Mouse (Mus musculus): ENCODE results near the gene Abcc9. TPM values are rescaled to one million over a fixed set of nuclear protein-coding genes. Genes with fewer than 3 reads are reported as not detected.
A peak's percentile ranks its signal among the peaks of the same experiment; 100 is the strongest.

Abcc9 gene
- polyA plus RNA-seq (2016; fragmentation: Nextera tagmentation; extraction: Ambion mirVana), result 1.9 and 2.1 TPM in 2 replicates

- 7% methylated on average over 36 of the region's 36 CpGs for WGBS
- Histone ChIP-seq H3K27me3 (peaks cover 18% of the 10 kb centered on the region; the same call in 1 of the 2 replicates), H3K4me2 (peak within 1 kb of the TSS; percentile 73), H3K9me3 (no peaks in the 10 kb centered on the region), H3K4me1 (peaks cover 10% of the 10 kb centered on the region), H3K9ac (peak within 1 kb of the TSS; percentile 38; the same call in 1 of the 2 replicates), H3K27ac (no peak within 1 kb of the TSS), H3K4me3 (replicated peaks) (peak within 1 kb of the TSS; percentile 38), H3K36me3 (replicated peaks) (no peaks in the 10 kb centered on the region)
- ATAC-seq (ENCODE audit: low FRiP score), result peak; percentile 57; the same call in 1 of the 2 replicates
These were observed at the start of gene Abcc9 for GRCm38 (mm10) chr6:142701652-142702637. Gene Abcc9 (minus strand): TSS chr6:142702315.

GRCm38 (mm10) chr6:142751365-142751764 lies 49.2 kb upstream of the Abcc9 start:
- H3K36me3 ChIP-seq (replicated peaks), result no peaks in the 10 kb centered on the region
- WGBS, result 57% methylated on average over 9 of the region's 9 CpGs
- H3K4me1 ChIP-seq, result peaks cover 3% of the 10 kb centered on the region; the same call in 1 of the 2 replicates
- no peak overlapping the region for H3K4me2 ChIP-seq
- H3K9me3 ChIP-seq, result no peaks in the 10 kb centered on the region
- no peak overlapping the region for H3K9ac ChIP-seq
- no peak for ATAC-seq (ENCODE audit: low FRiP score)
- no peak overlapping the region for H3K27ac ChIP-seq
- H3K27me3 ChIP-seq, result peaks cover 27% of the 10 kb centered on the region
- no peak overlapping the region for H3K4me3 ChIP-seq (replicated peaks)

- H3K4me2 ChIP-seq, result no peak overlapping the region
- no peaks in the 10 kb centered on the region for H3K4me1 ChIP-seq
- peaks cover 4% of the 10 kb centered on the region; the same call in 1 of the 2 replicates for H3K27me3 ChIP-seq
- 86% methylated on average over 8 of the region's 8 CpGs for WGBS
- no peak overlapping the region for H3K4me3 ChIP-seq (replicated peaks)
- H3K27ac ChIP-seq, result no peak overlapping the region
- no peak overlapping the region for H3K9ac ChIP-seq
- no peak for ATAC-seq (ENCODE audit: low FRiP score)
- H3K9me3 ChIP-seq, result no peaks in the 10 kb centered on the region
- H3K36me3 ChIP-seq (replicated peaks), result no peaks in the 10 kb centered on the region
These were observed 46.1 kb upstream of the Abcc9 start for GRCm38 (mm10) chr6:142748057-142748708.

- Histone ChIP-seq H3K36me3 (replicated peaks) (no peaks in the 10 kb centered on the region), H3K4me2 (no peak overlapping the region), H3K4me3 (replicated peaks) (no peak overlapping the region), H3K9ac (no peak overlapping the region), H3K4me1 (no peaks in the 10 kb centered on the region), H3K27me3 (no peaks in the 10 kb centered on the region), H3K9me3 (no peaks in the 10 kb centered on the region), H3K27ac (no peak overlapping the region)
- 80% methylated on average over 2 of the region's 2 CpGs for WGBS
- no peak for ATAC-seq (ENCODE audit: low FRiP score)
These were observed 45.0 kb upstream of the Abcc9 start for GRCm38 (mm10) chr6:142747165-142747564.

GRCm38 (mm10) chr6:142746765-142747164 lies 44.6 kb upstream of the Abcc9 start:
- no peak overlapping the region for H3K27ac ChIP-seq
- H3K9me3 ChIP-seq, result no peaks in the 10 kb centered on the region
- WGBS, result 90% methylated on average over 7 of the region's 7 CpGs
- no peaks in the 10 kb centered on the region for H3K4me1 ChIP-seq
- no peaks in the 10 kb centered on the region for H3K27me3 ChIP-seq
- ATAC-seq (ENCODE audit: low FRiP score), result no peak
- no peak overlapping the region for H3K4me3 ChIP-seq (replicated peaks)
- H3K36me3 ChIP-seq (replicated peaks), result no peaks in the 10 kb centered on the region
- no peak overlapping the region for H3K9ac ChIP-seq
- no peak overlapping the region for H3K4me2 ChIP-seq

GRCm38 (mm10) chr6:142745484-142745883 lies 43.4 kb upstream of the Abcc9 start:
- no peak overlapping the region for H3K4me2 ChIP-seq
- H3K27ac ChIP-seq, result no peak overlapping the region
- 97% methylated on average over 5 of the region's 5 CpGs for WGBS
- no peaks in the 10 kb centered on the region for H3K27me3 ChIP-seq
- H3K36me3 ChIP-seq (replicated peaks), result no peaks in the 10 kb centered on the region
- no peaks in the 10 kb centered on the region for H3K4me1 ChIP-seq
- no peak overlapping the region for H3K4me3 ChIP-seq (replicated peaks)
- H3K9me3 ChIP-seq, result no peaks in the 10 kb centered on the region
- ATAC-seq (ENCODE audit: low FRiP score), result no peak
- no peak overlapping the region for H3K9ac ChIP-seq

- Histone ChIP-seq H3K4me3 (replicated peaks) (no peak overlapping the region), H3K9me3 (no peaks in the 10 kb centered on the region), H3K27ac (no peak overlapping the region), H3K9ac (no peak overlapping the region), H3K36me3 (replicated peaks) (no peaks in the 10 kb centered on the region), H3K4me1 (no peaks in the 10 kb centered on the region), H3K27me3 (no peaks in the 10 kb centered on the region), H3K4me2 (no peak overlapping the region)
- 49% methylated on average over 4 of the region's 4 CpGs for WGBS
- no peak for ATAC-seq (ENCODE audit: low FRiP score)
These were observed 41.1 kb upstream of the Abcc9 start for GRCm38 (mm10) chr6:142743193-142743592.

- no peak for ATAC-seq (ENCODE audit: low FRiP score)
- 88% methylated on average over 6 of the region's 6 CpGs for WGBS
These were observed 39.6 kb upstream of the Abcc9 start for GRCm38 (mm10) chr6:142741763-142742162.

GRCm38 (mm10) chr6:142738637-142739036 lies 36.5 kb upstream of the Abcc9 start:
- Histone ChIP-seq H3K4me3 (replicated peaks) (no peak overlapping the region), H3K9ac (no peak overlapping the region), H3K36me3 (replicated peaks) (no peaks in the 10 kb centered on the region), H3K4me1 (no peaks in the 10 kb centered on the region), H3K9me3 (no peaks in the 10 kb centered on the region), H3K27ac (no peak overlapping the region), H3K4me2 (no peak overlapping the region), H3K27me3 (no peaks in the 10 kb centered on the region)
- 90% methylated on average over 6 of the region's 6 CpGs for WGBS
- ATAC-seq (ENCODE audit: low FRiP score), result no peak

More at GRCm38 (mm10) chr6:142741763-142742162, 39.6 kb upstream of the Abcc9 start:
- Histone ChIP-seq H3K27ac (no peak overlapping the region), H3K4me3 (replicated peaks) (no peak overlapping the region), H3K27me3 (no peaks in the 10 kb centered on the region), H3K4me2 (no peak overlapping the region), H3K9ac (no peak overlapping the region), H3K4me1 (no peaks in the 10 kb centered on the region), H3K9me3 (no peaks in the 10 kb centered on the region), H3K36me3 (replicated peaks) (no peaks in the 10 kb centered on the region)

GRCm38 (mm10) chr6:142738225-142738624 lies 36.1 kb upstream of the Abcc9 start:
- H3K36me3 ChIP-seq (replicated peaks), result no peaks in the 10 kb centered on the region
- 89% methylated on average over 2 of the region's 2 CpGs for WGBS
- no peaks in the 10 kb centered on the region for H3K4me1 ChIP-seq
- H3K27me3 ChIP-seq, result no peaks in the 10 kb centered on the region
- no peak for ATAC-seq (ENCODE audit: low FRiP score)
- no peaks in the 10 kb centered on the region for H3K9me3 ChIP-seq
- no peak overlapping the region for H3K27ac ChIP-seq
- H3K4me2 ChIP-seq, result no peak overlapping the region
- H3K4me3 ChIP-seq (replicated peaks), result no peak overlapping the region
- H3K9ac ChIP-seq, result no peak overlapping the region

- Histone ChIP-seq H3K27ac (no peak overlapping the region), H3K9ac (no peak overlapping the region), H3K4me2 (no peak overlapping the region), H3K36me3 (replicated peaks) (no peaks in the 10 kb centered on the region), H3K4me3 (replicated peaks) (no peak overlapping the region), H3K4me1 (no peaks in the 10 kb centered on the region), H3K27me3 (no peaks in the 10 kb centered on the region), H3K9me3 (no peaks in the 10 kb centered on the region)
- 49% methylated on average over 8 of the region's 8 CpGs for WGBS
- no peak for ATAC-seq (ENCODE audit: low FRiP score)
These were observed 33.3 kb upstream of the Abcc9 start for GRCm38 (mm10) chr6:142735302-142736005.
